10 mouse cellular contexts compared by ENCODE assay signal in genomic region chr13:91809476-91809875, GRCm38 (mm10). TPM values are rescaled to one million over a fixed set of nuclear protein-coding genes. Genes with fewer than 3 reads are reported as not detected.
DNase-seq lines count a peak whose midpoint lies in the region; ATAC-seq and TF ChIP-seq lines count a peak whose summit lies in the region.
"Had no signal": no experiment of that assay in that cellular context is flagged by ENCODE, and none has a peak within 500 bp of the region (broad histone marks: within the 10 kb centered on the region; RNA-seq: fewer than 3 reads in every experiment).

No protein-coding gene starts in this region.

- H3K27me3 ChIP-seq in hindbrain, postnatal 0 days (ENCODE audit: insufficient read depth, low read length) = no peaks in the 10 kb centered on the region
- no peaks in the 10 kb centered on the region for H3K27me3 ChIP-seq in hindbrain, embryonic 12.5 days
- H3K27me3 ChIP-seq in midbrain, postnatal 0 days (ENCODE audit: insufficient read depth, low read length) = no peaks in the 10 kb centered on the region
- no peaks in the 10 kb centered on the region for H3K27me3 ChIP-seq in midbrain, embryonic 15.5 days (replicated peaks)
- H3K27me3 ChIP-seq in splenic B cell, adult 2 months (ENCODE audit: control insufficient read depth, insufficient read depth, low read length, poor library complexity, severe bottlenecking) = no peaks in the 10 kb centered on the region
- H3K27me3 ChIP-seq: lung, embryonic 15.5 days had no signal

- H3K36me3 ChIP-seq in hindbrain, postnatal 0 days (ENCODE audit: insufficient read depth, low read length) = peaks cover 9% of the 10 kb centered on the region; the same call in 1 of the 2 replicates
- peaks cover 13% of the 10 kb centered on the region for H3K36me3 ChIP-seq in hindbrain, embryonic 12.5 days
- H3K36me3 ChIP-seq in midbrain, postnatal 0 days (ENCODE audit: insufficient read depth, low read length) = peaks cover 3% of the 10 kb centered on the region
- peaks cover 11% of the 10 kb centered on the region for H3K36me3 ChIP-seq in midbrain, embryonic 15.5 days (replicated peaks)
- peaks cover 4% of the 10 kb centered on the region for H3K36me3 ChIP-seq in splenic B cell, adult 2 months (ENCODE audit: control insufficient read depth, insufficient read depth, low read length, poor library complexity, severe bottlenecking)

- H3K9ac ChIP-seq in hindbrain, postnatal 0 days (replicated peaks; ENCODE audit: low read length) = no peak overlapping the region
- H3K9ac ChIP-seq in hindbrain, embryonic 12.5 days = no peak overlapping the region
- H3K9ac ChIP-seq in midbrain, postnatal 0 days (replicated peaks; ENCODE audit: low read length, poor library complexity, severe bottlenecking) = no peak overlapping the region
- H3K9ac ChIP-seq in midbrain, embryonic 15.5 days = no peak overlapping the region
- H3K9ac ChIP-seq: lung, embryonic 15.5 days had no signal

- no peak overlapping the region for H3K27ac ChIP-seq in hindbrain, postnatal 0 days
- no peak overlapping the region for H3K27ac ChIP-seq in hindbrain, embryonic 12.5 days
- H3K27ac ChIP-seq in midbrain, postnatal 0 days (ENCODE audit: low read depth, low read length) = no peak overlapping the region
- H3K27ac ChIP-seq in midbrain, embryonic 15.5 days = no peak overlapping the region
- H3K27ac ChIP-seq: lung, embryonic 15.5 days had no signal

- H3K4me2 ChIP-seq in hindbrain, postnatal 0 days (ENCODE audit: low read depth, low read length) = no peak overlapping the region
- H3K4me2 ChIP-seq in hindbrain, embryonic 12.5 days (replicated peaks) = no peak overlapping the region
- no peak overlapping the region for H3K4me2 ChIP-seq in midbrain, postnatal 0 days (ENCODE audit: low read depth, low read length, poor library complexity, severe bottlenecking)
- no peak overlapping the region for H3K4me2 ChIP-seq in midbrain, embryonic 15.5 days
- H3K4me2 ChIP-seq: lung, embryonic 15.5 days had no signal

- peak; percentile 62 for DNase-seq in hindbrain, postnatal 0 days (ENCODE audit: low spot score)
- DNase-seq in midbrain, postnatal 0 days (ENCODE audit: low spot score) = peak; percentile 47
- DNase-seq in adipocyte (ENCODE audit: low spot score) = peak; percentile 45
- DNase-seq in splenic B cell, adult 2 months (ENCODE audit: low read depth, low spot score) = peak; percentile 63
- DNase-seq in kidney, postnatal 4 days = no peak
- DNase-seq: heart, postnatal 14 days had no signal

- no peaks in the 10 kb centered on the region for H3K4me1 ChIP-seq in hindbrain, postnatal 0 days (ENCODE audit: insufficient read depth, low read length)
- peaks cover 6% of the 10 kb centered on the region for H3K4me1 ChIP-seq in hindbrain, embryonic 12.5 days
- no peaks in the 10 kb centered on the region for H3K4me1 ChIP-seq in midbrain, postnatal 0 days (ENCODE audit: insufficient read depth, low read length)
- H3K4me1 ChIP-seq in midbrain, embryonic 15.5 days = peaks cover 11% of the 10 kb centered on the region

- 45% methylated on average over 2 of the region's 2 CpGs for WGBS in hindbrain, postnatal 0 days
- WGBS in hindbrain, embryonic 12.5 days = 45% methylated on average over 2 of the region's 2 CpGs
- 45% methylated on average over 2 of the region's 2 CpGs for whole genome bisulfite sequencing in midbrain, postnatal 0 days
- 51% methylated on average over 2 of the region's 2 CpGs for WGBS in midbrain, embryonic 15.5 days

- H3K4me3 ChIP-seq in hindbrain, postnatal 0 days (ENCODE audit: low read length) = no peak overlapping the region
- H3K4me3 ChIP-seq in hindbrain, embryonic 12.5 days = no peak overlapping the region
- H3K4me3 ChIP-seq in midbrain, postnatal 0 days (ENCODE audit: low read depth, low read length) = no peak overlapping the region
- H3K4me3 ChIP-seq in midbrain, embryonic 15.5 days = no peak overlapping the region
- H3K4me3 ChIP-seq: lung, embryonic 15.5 days had no signal

- H3K9me3 ChIP-seq in hindbrain, postnatal 0 days (ENCODE audit: low read length) = peaks cover 5% of the 10 kb centered on the region
- H3K9me3 ChIP-seq in hindbrain, embryonic 12.5 days (replicated peaks) = no peaks in the 10 kb centered on the region
- no peaks in the 10 kb centered on the region for H3K9me3 ChIP-seq in midbrain, postnatal 0 days (ENCODE audit: low read length)
- H3K9me3 ChIP-seq in midbrain, embryonic 15.5 days = 0 out of 2 replicates have a peak, but pooled peaks cover 1% of the 10 kb centered on the region
- H3K9me3 ChIP-seq: lung, embryonic 15.5 days had no signal

- ATAC-seq in hindbrain, postnatal 0 days = no peak
- ATAC-seq in hindbrain, embryonic 12.5 days (ENCODE audit: low FRiP score) = no peak
- no peak for ATAC-seq in midbrain, postnatal 0 days (ENCODE audit: low FRiP score)
- ATAC-seq in midbrain, embryonic 15.5 days (replicated peaks) = no peak
- no peak for ATAC-seq in megakaryocyte-erythroid progenitor cell, adult 5-6 weeks (replicated peaks; ENCODE audit: low FRiP score, low TSS enrichment, poor library complexity, severe bottlenecking)

- TF ChIP-seq CTCF in hindbrain, postnatal 0 days (IDR thresholded peaks at IDR 0.05; ENCODE audit: low read depth) = peak; percentile 67
- peak; percentile 78 for TF ChIP-seq CTCF in midbrain, postnatal 0 days (IDR thresholded peaks at IDR 0.05)

RNA-seq across cellular contexts. Expression of gene Zcchc9, which starts 2.0 kb away (rescaled TPM):
- 6.7 and 10.4 TPM in 2 replicates for total RNA-seq in hindbrain, postnatal 0 days (2014; rRNA removed)
- polyA plus RNA-seq in hindbrain, postnatal 0 days (2015; fragmentation: Nextera tagmentation; extraction: Ambion mirVana) = 14.9 and 15.1 TPM in 2 replicates
- polyA plus RNA-seq in hindbrain, embryonic 12.5 days (2016; fragmentation: Nextera tagmentation; extraction: Ambion mirVana) = 25.8 and 27.4 TPM in 2 replicates
- total RNA-seq in midbrain, postnatal 0 days (2014; rRNA removed) = 8.9 and 9.7 TPM in 2 replicates
- 13.3 and 13.7 TPM in 2 replicates for polyA plus RNA-seq in midbrain, postnatal 0 days (2015; fragmentation: Nextera tagmentation; extraction: Ambion mirVana)
- polyA plus RNA-seq in midbrain, embryonic 15.5 days (2015; fragmentation: Nextera tagmentation; extraction: Ambion mirVana) = 19.8 and 20.8 TPM in 2 replicates
- total RNA-seq in megakaryocyte-erythroid progenitor cell, adult 5-6 weeks (2014; fragmentation: Nextera tagmentation) = 37.9 and 40.5 TPM in 2 replicates
- total RNA-seq in megakaryocyte-erythroid progenitor cell, adult 5-6 weeks (2017) = 62.3 and 74.4 TPM in 2 replicates

Comparison
In these comparisons a context has a peak if more than half of its experiments do, and no peak if none do; other contexts are left out.
1. DNase-seq: peak in hindbrain, postnatal 0 days (single experiment), midbrain, postnatal 0 days (single experiment), adipocyte (single experiment) and splenic B cell, adult 2 months (single experiment); none in kidney, postnatal 4 days (0 of 2).